Mouse (Mus musculus): Measurements from ENCODE around the gene Meioc.
"Not testable (repeated sequence)": the region's sequence is repeated elsewhere in the genome, so short reads cannot be mapped to it uniquely, and the experiment has no call there.

Meioc gene

DNA sequence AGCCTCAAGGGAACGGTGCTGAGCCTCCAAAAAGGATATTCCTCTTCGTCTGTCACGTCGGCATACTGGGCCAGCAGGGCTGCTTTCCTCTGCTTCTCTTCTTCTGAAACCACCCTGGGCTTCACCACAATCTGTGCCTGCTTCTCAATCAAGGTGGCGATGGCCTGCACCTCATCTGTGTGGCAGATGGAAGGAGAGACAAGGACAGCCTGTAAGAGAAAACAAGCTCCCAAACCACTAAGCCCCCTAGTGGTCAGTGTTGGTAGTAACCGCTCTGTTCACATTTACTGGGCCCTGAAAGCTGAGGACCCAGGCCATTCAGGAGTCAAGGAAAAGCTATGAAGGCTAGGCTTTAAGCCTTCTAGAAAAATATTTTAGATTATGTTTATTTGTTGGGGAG is 26.6 kb downstream of the Meioc start:
- DNase-seq = peak; percentile 75

DNA sequence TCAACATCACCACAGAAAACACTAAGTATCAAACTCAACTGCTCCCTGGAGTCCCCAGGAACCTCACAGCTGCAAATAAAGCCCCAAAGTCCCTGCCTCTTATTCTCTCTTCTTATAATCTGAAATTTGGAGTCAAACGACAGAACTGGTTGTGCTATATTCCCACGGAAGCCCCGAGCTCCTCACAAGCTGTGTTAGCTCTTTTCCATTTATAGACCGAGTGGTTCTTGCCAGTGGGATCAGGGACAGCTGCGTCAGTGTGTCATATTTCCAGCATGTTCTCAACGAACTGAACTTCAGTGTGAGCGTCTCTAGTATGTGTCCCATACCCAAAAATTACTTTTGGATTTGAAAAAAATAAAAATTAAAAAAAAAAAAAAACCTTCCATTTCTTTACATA is 31.8 kb downstream of the Meioc start:
- DNase-seq = no peak

DNA sequence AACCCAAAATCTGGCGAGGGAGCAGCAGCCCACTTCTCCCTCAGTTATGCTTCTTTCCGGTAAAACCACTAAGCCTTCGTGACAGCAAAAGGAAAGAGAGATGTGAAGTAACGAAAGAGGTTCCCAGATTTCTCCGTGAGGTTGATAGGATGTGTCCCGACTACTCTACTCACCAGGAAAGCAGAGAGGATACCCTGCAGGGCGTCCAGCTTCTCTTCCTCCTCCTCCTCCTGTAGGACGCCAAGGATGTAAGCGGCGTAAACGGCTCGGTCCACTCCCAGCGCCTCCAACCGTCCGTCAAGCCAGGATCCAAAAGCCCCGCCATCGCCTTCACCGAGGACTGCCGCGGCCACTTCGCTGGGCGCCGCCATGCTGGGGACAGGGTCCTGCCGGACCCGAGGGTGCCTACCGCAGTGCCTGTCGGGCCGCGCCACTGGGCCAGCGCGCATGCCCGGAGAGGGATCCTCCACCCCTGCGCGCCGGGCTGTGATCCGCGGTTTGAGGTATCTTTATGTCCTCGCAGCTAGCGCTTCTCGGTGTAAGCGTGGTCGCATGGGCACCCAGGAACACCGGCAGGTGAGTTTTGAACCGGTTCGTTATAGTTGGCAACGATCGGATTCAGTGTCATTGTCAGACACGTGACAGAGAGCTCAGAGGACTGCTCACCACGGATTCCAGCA is 34.0 kb downstream of the Meioc start, which contains the start of gene Ccdc43:
Gene Ccdc43 (minus strand): TSS at position 445 of the 680 bp plus-strand sequence.
- DNase-seq = peak; percentile 85

DNA sequence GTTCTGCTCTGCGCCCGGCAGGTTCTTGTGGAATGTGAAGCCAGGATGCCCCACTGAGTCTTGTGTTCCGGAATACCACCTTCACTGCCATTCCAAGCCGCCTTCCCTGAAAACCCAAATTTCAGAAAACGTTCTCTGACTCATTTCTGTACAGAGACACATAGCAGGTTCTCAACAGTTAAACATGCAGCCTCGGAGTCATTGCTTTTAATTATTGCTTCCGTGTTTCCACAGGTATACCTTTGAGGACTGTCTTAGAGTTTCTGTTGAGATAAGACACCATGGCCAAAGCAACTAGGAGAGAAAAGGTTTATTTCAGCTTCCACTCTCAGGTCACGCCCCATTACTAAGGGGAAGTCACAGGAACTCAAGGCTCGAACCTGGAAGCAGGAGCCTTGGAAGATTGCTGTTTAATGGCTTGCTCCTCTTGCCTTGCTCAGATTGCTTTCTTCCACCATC is 34.5 kb downstream of the Meioc start:
- no peak for DNase-seq

DNA sequence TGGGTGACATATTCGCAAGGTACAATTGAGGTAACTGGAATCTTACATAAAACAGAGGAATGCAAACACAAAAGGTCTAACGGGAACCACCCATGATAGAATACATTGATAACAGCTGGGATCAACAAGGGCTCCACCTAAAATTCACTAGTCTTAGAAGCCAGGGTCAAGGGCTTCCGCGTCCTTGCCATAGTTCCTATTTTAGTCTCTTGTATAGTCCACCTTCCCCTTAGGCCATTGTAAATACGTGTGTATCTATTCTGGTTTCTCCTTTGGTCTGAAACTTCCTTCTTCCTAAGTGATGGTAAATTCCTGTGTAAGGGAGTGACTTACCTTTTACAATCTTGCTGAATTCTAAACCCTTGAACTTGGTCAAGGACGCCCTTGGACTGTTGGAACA is 38.7 kb downstream of the Meioc start:
- not testable (repeated sequence) for DNase-seq

DNA sequence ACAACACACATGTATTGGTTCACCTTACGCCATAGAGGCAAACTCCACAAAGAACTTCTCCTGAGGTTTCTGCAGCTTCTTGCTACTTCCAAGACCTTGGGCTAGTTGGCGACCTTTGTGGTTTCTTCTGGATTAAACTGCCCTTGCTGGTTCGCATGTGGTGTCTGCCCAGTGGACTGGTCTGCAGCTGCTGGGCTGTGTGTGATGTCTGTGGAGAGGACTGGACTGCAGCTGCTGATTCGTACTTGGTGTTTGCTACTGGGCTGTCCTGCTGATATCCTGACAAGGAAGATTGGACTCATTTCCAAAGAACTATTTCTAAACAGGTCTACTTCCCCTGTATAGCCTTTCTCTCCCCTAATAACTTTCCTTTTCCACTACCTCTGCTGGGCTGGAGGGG is 48.9 kb downstream of the Meioc start:
- DNase-seq = no peak

DNA sequence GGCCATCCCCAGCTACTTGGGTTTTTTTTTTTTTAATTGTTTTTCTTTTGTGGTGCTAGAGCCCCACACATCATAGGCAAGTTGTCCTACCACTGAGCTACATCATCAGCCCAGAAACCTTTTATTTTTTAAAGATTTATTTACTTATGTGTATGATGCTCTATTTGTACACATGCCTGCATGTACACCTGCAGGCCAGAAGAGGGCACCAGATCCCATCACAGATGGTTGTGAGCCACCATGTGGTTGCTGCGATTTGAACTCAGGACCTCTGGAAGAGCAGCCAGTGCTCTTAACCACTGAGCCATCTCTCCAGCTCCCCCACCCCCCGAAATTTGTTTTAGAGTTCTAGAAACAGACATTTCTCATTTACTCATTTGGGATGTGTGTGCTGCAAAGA is 51.1 kb downstream of the Meioc start:
- DNase-seq = not testable (repeated sequence)

DNA sequence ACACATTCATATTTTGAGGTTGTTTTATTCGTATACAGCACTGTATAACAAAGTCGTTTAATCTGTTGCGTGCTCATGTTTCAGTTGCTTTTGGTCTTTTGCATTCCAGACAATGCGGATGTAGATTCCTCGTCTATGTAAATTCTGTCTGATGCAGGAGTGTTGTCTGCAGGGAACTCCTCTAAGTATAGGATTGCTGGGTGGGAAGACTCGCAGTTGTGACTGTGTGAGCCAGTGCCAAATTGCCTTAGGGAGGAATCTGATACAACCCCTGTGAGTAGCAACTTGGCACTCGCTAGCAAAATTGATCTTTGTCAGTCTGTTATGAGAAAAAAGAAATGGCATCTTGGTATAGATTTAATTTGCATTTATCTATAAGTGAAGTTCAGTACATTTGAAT is 52.6 kb downstream of the Meioc start:
- DNase-seq = no peak

DNA sequence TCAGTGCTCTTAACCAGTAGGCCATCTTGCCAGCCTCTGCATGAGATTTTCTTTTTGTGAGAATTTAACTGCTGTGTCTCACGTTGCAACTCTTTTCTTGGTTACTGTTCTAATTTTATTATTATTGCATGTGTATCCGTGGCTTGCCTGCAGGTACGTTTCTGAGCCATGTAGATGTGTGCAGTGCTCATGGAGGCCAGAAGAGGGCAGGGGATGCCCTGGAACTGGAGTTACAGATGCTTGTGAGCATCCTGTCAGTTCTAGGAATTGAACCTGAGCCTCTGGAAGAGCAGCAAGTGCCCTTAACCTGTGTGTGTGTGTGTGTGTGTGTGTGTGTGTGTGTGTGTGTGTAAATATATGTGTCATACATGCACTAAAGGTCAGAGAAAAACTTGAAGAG is 62.1 kb downstream of the Meioc start:
- DNase-seq = no peak

DNA sequence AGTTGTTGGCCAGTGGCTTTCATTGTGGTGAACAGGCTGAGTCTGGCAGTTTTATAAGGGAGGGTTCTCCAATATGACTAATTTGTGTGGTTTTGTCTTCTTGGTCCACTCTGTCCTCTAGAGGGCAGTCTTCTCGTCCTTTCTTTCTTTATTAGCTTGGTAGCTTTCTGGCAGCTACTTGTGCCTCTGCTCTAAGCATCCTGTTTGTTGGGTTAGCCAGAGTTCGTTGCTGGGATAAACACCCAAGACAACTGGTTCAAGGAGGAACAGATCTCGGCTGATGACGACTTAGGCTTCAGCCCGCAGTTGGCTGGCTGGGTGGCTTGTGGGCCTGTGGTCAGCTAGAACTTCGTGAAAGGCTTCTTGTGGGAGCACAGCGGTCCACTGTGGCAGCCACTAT is 65.1 kb downstream of the Meioc start:
- peak; percentile 70 for DNase-seq

DNA sequence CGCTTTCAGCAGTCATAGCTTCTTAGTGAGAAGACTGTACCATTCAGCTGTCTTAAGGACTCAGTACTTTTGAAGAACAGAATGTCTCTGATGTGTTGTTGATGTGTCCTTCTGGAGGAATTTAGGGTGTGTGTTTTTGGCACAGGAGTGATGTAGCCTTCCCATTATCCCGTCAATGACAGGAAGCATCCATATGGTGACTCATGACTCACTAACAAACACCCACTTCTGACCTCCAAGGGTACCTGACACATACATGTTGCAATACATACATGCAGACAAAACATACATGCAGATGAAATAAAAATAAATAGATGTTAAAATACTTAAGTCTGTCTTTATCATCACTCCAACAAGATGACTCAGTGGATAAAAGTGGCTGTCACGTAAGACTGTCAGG is 66.3 kb downstream of the Meioc start:
- DNase-seq = no peak

DNA sequence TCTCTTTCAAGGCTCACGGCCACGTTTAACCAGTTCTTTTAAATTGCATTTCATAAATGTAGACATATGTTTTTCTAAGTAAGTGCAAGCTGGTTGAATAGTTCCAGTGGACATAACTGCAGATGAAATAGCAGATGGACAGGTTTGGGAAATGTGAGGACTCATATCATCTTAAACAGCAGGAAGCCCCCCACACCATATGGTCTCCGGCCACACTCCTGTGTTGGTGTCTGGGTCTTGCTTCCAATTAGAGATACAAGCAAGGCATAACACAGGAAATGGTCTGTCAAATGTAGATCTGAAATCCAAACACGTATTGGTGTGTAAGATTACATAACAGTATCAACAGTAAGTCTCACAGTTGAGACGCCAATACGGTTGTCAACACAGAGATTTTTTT is 67.8 kb downstream of the Meioc start:
- no peak for DNase-seq
